Mouse (Mus musculus) brain, embryonic 14.5 days (tissue): ENCODE data around the gene Stt3b. TPM values are rescaled to one million over a fixed set of nuclear protein-coding genes. Genes with fewer than 3 reads are reported as not detected.

Experiments used
- DNase-seq: peaks from one replicate; pipeline ENCODE4 v3.0.0-alpha.2; 2011; ENCODE audit warnings: low read depth
- CTCF ChIP-seq: fragments of 200-500 bp; IDR thresholded peaks from 2 replicates; pipeline ENCODE4 v1.5.1; 2012; ENCODE audit warnings: inconsistent platforms, mild to moderate bottlenecking, moderate library complexity, borderline replicate concordance; ENCODE audit not compliant: insufficient read depth, insufficient read length; ENCODE audit errors: extremely low read depth
- POLR2A ChIP-seq: fragments of 200-500 bp; IDR thresholded peaks from 2 replicates; pipeline ENCODE4 v1.6.1; 2012; ENCODE audit warnings: mild to moderate bottlenecking, inconsistent platforms, borderline replicate concordance; ENCODE audit not compliant: poor library complexity, insufficient read depth, insufficient read length, severe bottlenecking; ENCODE audit errors: extremely low read depth
- polyA plus RNA-seq: library from polyadenylated mRNA; depleted of rRNA; stranded (reverse); fragments of >200 nt; gene quantifications from 2 replicates; pipeline ENCODE4 v1.2.3, GENCODE M21; 2012

The Stt3b gene
- polyA plus RNA-seq, 1 experiment: 74.2 TPM

DNA sequence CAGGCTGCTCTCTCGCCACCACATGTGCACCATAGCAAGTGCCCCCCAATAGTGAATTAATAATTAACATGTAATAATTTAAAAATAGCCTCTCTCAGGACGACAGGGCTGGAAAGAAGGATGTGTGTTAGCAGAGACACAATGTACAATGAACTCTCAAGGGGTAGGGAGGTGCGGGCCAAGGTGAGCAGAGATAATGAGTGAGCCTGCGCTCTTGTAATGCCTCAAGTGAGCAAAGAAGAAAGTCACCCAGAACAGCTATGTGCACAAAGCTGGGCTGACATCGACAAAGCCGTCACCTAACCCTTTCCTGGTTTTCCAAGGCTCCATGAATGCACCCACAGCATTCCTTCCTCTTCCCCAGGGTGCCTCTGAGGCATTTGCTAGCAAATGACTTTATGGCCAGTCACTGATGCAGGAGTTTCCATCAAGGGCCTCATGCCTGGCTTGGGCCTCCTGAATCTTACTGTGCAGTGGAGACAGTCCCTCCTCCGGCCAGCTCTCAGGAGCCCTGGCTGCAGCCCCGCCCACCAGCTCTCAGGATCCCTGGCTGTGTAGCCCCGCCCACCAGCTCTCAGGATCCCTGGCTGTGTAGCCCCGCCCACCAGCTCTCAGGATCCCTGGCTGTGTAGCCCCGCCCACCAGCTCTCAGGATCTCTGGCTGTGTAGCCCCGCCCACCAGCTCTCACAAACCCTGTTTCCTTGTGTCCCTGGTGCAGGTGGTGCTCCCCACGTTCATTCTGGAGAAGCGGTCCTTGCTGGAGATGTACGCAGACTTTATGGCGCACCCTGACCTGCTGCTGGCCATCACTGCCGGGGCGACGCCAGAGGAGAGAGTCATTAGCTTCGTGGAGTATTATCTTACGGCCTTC, 94.2 kb downstream of the Stt3b start:
- peak; percentile 44 for DNase-seq
- TF ChIP-seq CTCF: no peak
- no peak for TF ChIP-seq POLR2A

DNA sequence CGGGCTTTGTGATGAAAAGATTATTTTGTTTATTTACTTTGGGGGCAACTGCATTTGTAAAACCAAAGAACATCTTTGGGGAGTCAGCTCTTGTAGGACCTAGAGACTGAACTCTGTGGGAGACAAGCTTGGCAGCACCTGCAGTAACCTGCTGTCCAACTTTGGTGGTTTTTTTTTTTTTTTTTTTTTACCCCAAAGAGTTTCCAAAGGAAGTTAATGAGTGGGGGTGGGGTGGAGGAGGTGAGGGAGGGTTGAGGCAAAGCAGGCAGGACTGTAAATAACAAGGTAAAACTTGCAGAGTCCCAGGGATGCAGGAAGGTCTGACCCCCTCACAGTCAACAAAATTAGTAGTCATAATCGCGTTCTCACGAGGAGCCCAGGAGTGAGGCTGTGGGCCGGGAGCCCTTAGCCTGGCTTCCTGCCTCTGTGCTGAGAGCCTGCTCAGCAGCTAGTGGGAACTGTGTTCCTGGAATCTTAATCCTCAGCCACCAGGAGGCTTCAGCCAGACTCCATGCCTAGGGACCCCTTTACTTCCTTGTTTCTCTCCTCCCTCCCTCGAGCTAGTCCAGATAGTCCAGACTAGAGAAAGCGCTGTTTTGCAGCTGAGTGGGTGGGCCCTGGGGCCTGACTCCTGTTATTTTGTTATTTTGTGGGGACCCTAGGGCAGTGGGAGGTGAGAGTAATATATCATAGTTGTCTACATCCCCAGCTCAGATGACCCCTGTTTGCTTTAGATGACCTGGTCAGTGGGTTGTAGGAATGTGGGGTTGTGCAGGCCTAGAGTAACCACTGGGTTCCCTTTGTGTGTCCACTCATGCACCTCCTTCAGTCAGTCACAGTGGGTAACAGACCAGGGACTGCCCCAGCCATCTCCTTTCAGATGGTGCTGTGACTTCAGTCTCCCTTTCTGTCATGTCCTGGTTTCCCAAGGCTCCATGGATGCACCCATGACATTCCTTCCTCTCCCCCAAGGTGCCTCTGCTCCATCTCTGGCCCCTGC, 95.3 kb downstream of the Stt3b start:
- DNase-seq: no peak
- TF ChIP-seq CTCF (no peak), POLR2A (no peak)

DNA sequence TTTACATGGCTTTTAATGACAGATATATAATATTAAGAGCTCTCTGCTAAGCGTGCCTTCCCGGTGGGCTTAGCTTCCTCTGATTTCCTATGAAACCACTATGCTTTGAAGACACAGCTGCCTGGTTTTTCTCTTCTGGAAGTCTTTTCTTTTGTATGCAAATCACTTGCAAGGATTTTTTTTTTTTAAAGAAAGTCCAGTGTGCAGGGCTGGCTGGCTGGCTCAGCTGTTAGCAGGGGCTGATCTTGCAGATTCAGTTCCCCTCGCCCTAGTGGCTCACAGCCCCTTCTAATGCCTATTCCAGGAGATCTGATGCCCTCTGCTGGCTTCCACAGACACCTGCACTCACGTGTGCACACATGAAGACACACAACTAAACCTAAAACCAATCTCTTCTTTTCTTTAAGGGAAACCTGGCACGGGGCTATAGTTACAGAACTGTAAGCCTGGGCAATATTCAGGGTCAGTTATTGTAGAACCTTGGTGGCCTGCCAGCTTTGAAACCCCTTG, 96.4 kb downstream of the Stt3b start:
- peak; percentile 16 for DNase-seq

DNA sequence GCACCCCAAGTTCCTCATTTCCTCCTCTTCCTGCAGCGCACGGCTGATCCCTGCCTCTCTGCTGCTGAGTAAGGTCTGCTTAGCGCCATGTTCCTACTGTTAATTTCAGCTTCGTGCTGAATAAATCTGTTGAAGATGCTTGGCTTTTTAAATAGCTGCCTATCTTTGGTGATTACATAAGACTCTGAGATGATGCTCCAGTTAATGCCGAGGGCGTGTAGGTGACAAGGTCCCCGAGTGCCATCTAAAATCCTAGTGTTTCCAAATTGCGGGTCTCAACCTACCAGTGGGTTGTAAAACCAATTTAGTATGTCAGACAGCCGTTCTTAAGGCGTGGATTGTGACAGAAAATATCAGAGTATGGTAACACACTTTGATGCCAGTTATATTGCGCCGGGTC, 99.7 kb downstream of the Stt3b start:
- DNase-seq: peak; percentile 28
- no peak for TF ChIP-seq CTCF

More for the DNA sequence above, 96.4 kb downstream of the Stt3b start:
- no peak for TF ChIP-seq POLR2A
- 0 out of 2 replicates have a peak, but pooled peaks have one; percentile 7 for TF ChIP-seq CTCF

DNA sequence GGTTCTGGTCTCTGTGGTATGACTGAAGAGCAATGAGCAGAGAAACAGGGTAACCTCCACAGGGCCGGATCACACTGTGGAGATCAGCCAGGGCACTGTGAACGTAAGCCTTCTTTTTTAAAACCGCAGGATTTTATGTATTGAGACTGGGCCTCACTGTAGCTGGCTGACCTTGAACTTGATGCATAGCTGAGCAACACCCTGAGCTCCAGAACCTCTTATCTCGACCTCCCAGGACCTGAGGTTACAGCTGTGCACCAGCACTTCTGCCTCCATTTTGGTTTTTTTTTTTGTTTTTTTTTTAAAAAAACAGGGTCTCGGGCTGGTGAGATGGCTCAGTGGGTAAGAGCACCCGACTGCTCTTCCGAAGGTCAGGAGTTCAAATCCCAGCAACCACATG, 100.5 kb downstream of the Stt3b start:
- TF ChIP-seq CTCF: no peak
- no peak for DNase-seq

DNA sequence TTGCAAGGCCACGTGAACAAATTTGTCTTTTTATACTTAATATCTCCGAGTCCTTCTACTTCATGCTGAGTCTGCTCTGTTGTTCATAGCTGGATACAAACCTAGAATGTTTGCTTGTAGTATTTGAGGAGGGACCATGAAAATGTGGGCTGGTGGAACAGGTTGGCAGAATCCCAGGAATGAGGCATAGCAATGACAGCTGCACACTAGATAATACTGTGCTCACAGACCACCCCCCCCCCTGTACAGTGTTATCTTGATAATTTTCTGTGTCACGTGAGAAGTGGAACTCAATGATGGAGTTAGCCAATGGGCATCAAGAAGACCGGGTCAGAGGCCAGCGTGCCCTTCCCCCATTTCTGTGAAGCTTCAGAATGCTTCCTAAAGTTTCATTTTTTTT, 104.0 kb downstream of the Stt3b start:
- DNase-seq: peak; percentile 39
- TF ChIP-seq POLR2A (no peak), CTCF (no peak)

DNA sequence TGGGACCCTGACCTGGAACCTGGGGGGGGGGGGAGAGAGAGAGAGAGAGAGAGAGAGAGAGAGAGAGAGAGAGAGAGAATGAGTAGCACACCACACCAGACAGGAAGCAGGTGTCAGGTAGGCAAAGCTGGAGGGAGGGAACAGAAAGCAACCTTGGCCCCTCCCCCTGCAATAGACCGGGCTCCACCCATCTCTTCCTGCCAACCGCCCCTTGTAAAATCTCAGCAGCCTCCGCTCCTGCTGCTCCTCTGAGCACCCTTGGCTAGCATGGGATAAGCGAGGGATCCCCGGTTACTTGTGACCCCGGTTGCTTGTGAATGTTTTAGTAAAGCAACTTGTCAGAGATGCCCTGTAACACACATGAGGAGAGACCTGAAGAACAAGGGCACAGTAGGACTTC, 104.7 kb downstream of the Stt3b start:
- DNase-seq: no peak
- no peak for TF ChIP-seq CTCF
- no peak for TF ChIP-seq POLR2A

DNA sequence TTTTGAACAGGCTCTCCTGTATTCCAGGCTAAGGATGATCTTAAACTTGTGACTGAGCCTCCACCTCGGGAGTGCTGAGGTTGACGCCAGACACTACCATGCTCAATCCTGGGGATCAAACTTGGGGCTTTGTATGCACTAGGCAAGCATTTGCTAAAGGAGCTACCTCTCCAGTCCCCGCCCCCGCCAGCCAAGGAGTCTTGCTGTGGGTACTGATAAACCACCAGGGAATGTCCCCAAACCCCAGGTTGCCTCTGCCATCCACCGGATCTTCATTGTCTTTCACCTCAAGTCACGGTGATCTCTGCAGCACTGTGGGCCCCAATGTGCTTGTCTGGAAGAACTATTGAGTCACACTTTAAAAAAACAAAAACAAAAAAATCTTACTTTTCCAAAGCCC, 107.1 kb downstream of the Stt3b start:
- no peak for TF ChIP-seq POLR2A
- TF ChIP-seq CTCF: no peak
- no peak for DNase-seq

DNA sequence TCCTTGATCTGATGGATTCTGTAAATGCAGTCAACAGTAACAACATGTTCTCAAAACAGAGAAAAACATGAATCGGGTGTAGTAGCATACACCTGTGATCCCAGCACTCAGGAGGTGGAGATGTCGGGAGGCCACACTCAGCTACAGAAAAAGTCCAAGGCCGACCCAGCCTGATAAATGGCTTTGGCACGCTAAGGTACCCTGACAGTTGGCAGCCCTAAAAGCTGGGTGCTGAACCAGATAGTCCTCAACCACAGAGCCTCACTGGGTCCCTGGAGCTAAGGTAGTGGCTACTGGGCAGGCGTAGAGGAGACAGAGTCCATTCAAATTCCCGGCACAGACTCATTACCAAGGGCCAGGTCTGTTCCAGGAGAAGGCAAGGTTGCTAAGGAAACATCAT, 109.0 kb downstream of the Stt3b start:
- no peak for DNase-seq
- no peak for TF ChIP-seq CTCF
- no peak for TF ChIP-seq POLR2A

DNA sequence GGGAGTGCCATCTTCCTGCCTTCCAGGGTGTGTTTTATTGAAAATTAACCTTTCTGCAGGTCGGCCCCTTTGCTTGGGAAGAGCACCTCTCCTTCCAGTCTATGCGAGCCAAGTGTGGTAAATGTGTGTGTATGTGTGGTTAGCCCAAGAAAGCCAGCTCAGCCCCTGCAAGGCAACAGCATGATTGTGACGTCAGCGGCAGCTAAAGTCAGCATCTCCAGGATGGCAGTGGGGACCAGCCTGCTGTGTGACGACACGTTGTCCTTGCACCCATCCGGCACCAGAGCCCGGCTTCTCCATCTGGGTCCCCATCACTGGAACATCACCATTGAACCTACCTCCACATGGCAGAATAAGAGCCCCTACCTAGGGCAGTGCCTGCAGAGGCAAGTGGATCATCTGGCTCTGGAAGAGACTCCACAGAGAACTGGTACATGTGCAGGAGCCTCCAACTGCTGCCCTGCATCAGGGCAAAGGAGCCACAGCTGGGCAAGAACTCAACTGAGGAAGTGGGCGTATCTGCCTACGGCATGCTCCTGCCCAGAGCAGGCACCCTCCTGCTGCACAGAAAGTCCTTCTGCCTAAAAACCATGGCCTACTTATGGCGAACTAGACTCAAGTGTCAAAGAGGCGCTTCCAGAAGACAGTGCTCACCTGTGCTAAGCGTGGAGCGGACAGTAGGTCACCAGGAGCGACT, 109.9 kb downstream of the Stt3b start:
- DNase-seq: no peak
- TF ChIP-seq POLR2A (no peak), CTCF (no peak)

DNA sequence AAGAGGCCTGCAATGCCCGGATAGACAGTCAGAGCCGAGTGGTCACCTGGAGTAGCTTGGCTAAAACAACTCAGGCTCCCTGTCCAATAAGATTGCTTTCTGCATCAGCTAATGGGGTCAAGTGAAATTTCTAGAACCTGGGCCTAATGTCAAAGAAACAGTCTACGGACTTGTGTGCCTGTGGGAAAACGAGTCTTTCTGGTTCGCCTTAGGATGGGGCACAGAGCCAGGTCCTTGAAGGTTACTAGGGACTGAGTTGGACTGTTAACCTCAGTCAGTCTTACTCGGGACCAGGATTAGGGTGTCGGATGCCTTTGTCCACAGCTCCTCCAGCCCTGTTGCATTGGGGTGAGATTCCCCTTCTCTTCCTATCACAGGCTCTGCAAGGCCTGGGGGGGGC, 113.1 kb downstream of the Stt3b start:
- TF ChIP-seq CTCF: no peak
- TF ChIP-seq POLR2A: no peak
- DNase-seq: no peak

DNA sequence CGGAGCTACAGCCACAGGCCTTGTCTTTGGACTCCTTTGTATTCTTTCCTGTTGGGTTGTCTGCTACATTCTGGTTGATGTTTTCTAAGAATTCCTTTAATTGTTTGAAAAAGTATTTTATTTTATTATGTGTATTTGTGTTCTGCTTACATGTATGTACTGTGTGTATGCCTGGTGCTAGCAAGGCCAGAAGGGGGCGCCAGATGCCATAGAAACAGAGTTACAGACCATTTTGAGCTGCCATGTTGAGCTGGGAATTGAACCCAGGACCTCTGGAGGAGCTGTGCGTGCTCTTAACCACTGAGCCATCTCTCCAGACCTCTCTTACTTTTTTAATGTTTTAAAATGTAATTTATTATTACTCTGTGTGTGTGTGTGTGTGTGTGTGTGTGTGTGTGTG, 117.3 kb downstream of the Stt3b start:
- TF ChIP-seq POLR2A (no peak), CTCF (no peak)
- no peak for DNase-seq
